Mouse (Mus musculus) heart, adult 11 months (tissue): ENCODE results near the gene Pex13.
"Not testable (repeated sequence)": the region's sequence is repeated elsewhere in the genome, so short reads cannot be mapped to it uniquely, and the experiment has no call there.

Experiments
- DNase-seq: peaks from one replicate; pipeline ENCODE4 v3.0.0; 2022

Gene Pex13

DNA sequence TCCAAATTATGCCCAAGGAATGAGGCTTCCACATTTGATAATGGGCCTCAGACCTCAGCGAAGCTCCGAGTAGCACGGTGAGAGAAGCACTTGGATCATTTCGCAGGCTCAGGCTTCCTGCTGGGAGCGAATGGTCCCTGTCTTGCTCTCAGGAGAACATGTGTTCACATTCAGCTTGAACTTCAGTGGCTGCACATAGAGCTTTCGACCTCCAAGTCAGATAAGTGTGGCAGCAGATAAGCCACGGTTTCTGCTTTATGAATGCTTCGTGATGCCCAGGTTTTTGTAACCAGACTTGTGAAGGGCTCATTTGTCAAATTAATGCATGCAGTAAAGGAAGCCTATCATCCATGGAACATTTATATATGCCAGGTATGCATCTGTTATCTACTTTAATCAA is 31.2 kb downstream of the Pex13 start:
- DNase-seq, result no peak

DNA sequence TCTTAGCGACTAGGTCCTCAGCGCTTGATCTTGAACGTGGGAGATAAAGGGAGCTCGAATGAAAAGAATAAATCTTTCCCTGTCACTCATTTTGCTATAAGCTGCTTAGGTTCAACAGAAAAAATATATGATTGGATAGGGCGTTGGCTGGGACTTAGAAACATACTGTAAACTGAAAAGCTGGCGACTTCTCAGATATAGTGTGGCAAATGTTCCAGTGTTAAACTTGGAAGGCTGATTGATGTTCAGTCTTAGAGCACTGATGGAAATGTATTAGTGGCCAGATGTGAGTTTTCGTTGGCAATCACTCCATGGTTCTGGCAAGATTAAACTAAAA is 31.9 kb downstream of the Pex13 start:
- DNase-seq, result no peak

DNA sequence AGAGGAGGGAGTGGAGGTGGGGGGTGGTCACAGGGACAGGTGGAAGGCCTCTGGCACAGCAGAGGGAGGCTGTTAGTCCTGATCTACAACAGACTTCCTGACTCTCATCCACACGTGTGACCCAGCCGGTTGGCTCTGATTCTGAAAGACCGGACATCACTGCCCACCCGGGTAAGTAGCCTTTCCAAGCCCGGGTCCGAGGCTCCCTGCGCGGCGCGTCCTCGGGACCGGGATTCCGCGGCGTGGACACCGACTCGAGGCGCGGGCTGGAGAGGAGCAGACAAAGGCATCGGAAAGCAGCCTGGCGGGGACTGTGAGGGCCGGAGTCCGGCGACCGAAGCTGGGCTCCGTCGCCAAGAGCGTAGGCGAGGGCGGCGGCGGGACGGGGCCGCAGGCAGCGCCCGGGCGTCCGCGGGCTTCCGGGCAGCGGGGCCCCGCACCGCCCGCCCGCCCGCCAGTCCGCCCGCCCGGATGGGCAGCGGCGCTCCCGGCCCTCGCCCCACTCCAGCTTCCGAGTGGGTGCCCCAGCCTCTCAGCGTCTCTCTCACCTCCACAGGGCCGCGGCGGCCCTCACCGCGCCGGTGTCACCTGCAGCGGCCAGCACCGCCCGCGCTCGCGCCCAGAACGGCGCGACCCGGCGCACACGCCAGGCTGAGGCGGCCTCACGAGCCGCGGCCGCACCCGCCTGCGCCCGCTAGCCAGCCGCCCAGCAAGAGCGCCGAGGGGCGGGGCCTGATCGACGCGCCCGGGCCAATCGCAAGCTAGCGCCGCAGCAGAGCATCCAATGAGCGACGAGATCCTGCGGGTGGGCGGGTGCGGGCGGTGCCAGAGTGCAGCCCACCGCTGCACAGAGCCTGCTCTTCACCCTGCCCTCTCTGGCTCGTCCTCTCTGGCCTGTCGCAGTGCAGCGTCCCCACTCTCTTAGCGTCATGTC is 32.5 kb downstream of the Pex13 start, which contains the start of gene 0610010F05Rik:
Gene 0610010F05Rik (minus strand): TSS at position 695 of the 934 bp plus-strand sequence.
- peak; percentile 99 for DNase-seq

DNA sequence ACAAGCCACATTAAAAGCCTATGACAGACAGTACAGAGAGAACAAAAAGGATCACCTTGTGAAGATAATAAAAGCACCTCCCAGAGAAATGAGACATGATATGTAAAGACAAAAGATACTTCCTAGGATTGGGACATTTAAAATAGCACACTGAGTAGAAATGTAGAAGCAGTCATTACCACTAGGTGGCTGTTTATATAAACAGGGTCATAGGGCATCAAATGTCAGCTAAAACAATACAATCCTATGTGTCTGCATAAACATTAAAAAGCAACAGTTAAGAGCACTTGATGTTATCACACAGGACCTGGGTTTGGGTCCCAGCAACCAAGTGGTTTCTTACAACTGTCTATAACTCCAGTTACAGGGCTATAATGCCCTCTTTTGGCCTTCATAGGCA is 35.1 kb downstream of the Pex13 start:
- no peak for DNase-seq

DNA sequence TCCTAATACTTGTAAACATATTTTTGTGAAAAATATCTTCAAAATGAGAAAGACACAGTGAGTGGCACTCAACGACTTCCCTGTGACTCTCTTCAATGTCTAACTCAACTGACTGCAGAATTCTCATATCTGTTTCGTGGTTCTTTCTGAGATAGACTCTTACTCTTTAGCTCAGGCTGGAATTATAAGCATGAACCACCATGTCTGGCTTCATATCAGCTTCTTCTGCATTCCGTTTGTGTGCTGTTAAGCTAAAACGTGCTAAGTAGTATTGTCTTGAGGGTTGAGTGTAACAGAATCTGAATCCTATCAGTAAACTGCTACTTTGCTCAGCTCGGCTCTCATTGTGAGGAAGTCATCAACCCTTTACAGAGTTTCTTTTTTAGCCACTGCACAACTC is 46.8 kb downstream of the Pex13 start:
- no peak for DNase-seq

DNA sequence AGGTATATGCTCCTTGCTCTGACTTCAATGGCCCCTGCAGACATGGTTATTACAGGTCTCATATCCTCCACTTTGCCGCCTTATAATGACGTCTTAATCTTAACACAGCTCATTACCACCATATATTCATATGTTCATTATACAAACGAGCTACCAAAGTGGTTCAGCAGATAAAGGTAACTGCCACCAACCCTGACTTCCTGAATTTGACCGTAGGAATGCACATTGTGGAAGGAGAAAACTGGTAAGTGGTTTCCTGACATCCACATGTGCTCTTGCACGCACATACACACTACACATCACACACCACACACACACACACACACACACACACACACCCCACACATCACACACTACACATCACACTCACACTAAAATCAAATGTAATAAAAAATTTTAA is 51.2 kb downstream of the Pex13 start:
- DNase-seq, result no peak

DNA sequence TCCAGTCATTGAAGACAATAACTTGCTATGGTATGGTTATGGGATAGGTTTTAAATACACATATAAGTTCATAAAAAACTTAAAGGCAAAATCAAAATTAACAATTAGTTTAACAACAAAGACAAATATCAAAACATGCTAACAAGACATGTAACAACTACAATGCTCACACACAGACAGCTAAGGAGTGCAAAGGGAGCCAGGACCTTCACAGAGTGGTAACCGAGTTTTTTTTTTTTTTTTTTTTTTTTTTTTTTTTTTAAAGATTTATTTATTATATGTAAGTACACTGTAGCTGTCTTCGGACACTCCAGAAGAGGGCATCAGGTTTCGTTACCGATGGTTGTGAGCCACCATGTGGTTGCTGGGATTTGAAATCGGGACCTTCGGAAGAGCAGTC is 58.5 kb downstream of the Pex13 start:
- DNase-seq, result not testable (repeated sequence)
